Mouse (Mus musculus): Measurements from ENCODE around the gene 1700092M07Rik. TPM values are rescaled to one million over a fixed set of nuclear protein-coding genes. Genes with fewer than 3 reads are reported as not detected.

The 1700092M07Rik gene
- polyA plus RNA-seq, 1 experiment from 2014 or later, result 2.3 TPM

- peak overlapping the region; percentile 81 for H3K4me2 ChIP-seq
- H3K27me3 ChIP-seq (replicated peaks), result no peaks in the 10 kb centered on the region
- peak overlapping the region; percentile 95 for H3K4me3 ChIP-seq
- WGBS (ENCODE audit: insufficient replicate concordance), result 3% methylated on average over 14 of the region's 14 CpGs
- no peaks in the 10 kb centered on the region for H3K9me3 ChIP-seq (replicated peaks)
- H3K9ac ChIP-seq, result peak overlapping the region; percentile 98
- peaks cover 43% of the 10 kb centered on the region for H3K4me1 ChIP-seq
- peaks cover 52% of the 10 kb centered on the region for H3K36me3 ChIP-seq
- peak overlapping the region; percentile 96 for H3K27ac ChIP-seq
- no peak for ATAC-seq
These were observed 17.0 kb downstream of the 1700092M07Rik start for GRCm38 (mm10) chr19:8757471-8757998.

DNA sequence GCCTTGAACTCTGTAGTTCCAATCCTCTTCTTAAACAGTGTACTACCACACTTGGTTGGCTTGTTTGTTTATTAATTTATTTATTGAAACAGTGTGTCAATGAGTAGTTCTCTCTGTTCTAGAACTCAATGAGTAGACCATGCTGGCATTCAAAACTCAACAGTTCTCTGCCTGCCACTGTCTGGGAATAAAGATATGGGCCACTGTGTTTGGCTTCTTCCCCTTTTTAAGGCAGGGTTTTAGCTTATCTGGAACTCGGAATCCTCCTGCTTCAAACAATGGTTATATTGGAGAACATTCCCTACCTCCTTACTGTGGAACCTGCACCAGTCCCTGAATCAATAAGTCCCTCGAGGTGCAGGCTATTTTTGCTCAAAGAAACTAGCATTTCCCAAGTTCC lies 18.4 kb downstream of the 1700092M07Rik start:
- peak overlapping the region; percentile 81 for H3K4me2 ChIP-seq
- H3K9me3 ChIP-seq (replicated peaks), result no peaks in the 10 kb centered on the region
- WGBS (ENCODE audit: insufficient replicate concordance), result 24% methylated on average over 2 of the region's 2 CpGs
- peak overlapping the region; percentile 61 for H3K27ac ChIP-seq
- peak overlapping the region; percentile 95 for H3K4me3 ChIP-seq
- H3K4me1 ChIP-seq, result peaks cover 43% of the 10 kb centered on the region
- H3K36me3 ChIP-seq, result peaks cover 52% of the 10 kb centered on the region
- no peaks in the 10 kb centered on the region for H3K27me3 ChIP-seq (replicated peaks)
- H3K9ac ChIP-seq, result peak overlapping the region; percentile 98
- no peak for ATAC-seq

GRCm38 (mm10) chr19:8760757-8761156 lies 20.2 kb downstream of the 1700092M07Rik start:
- Histone ChIP-seq H3K4me2 (no peak overlapping the region), H3K4me1 (peaks cover 32% of the 10 kb centered on the region), H3K36me3 (peaks cover 54% of the 10 kb centered on the region), H3K4me3 (no peak overlapping the region), H3K27ac (no peak overlapping the region), H3K9ac (no peak overlapping the region), H3K27me3 (replicated peaks) (no peaks in the 10 kb centered on the region), H3K9me3 (replicated peaks) (peaks cover 7% of the 10 kb centered on the region)
- no peak for ATAC-seq
- WGBS (ENCODE audit: insufficient replicate concordance), result 81% methylated on average over 2 of the region's 2 CpGs

- 81% methylated on average over 4 of the region's 4 CpGs for WGBS (ENCODE audit: insufficient replicate concordance)
These were observed 22.8 kb downstream of the 1700092M07Rik start for GRCm38 (mm10) chr19:8763276-8763675.

GRCm38 (mm10) chr19:8765562-8765961 lies 25.0 kb downstream of the 1700092M07Rik start:
- Histone ChIP-seq H3K36me3 (peaks cover 96% of the 10 kb centered on the region), H3K4me2 (no peak overlapping the region), H3K9me3 (replicated peaks) (peaks cover 7% of the 10 kb centered on the region), H3K27ac (no peak overlapping the region), H3K27me3 (replicated peaks) (no peaks in the 10 kb centered on the region), H3K9ac (no peak overlapping the region), H3K4me3 (no peak overlapping the region), H3K4me1 (peaks cover 7% of the 10 kb centered on the region)
- 90% methylated on average over 9 of the region's 9 CpGs for WGBS (ENCODE audit: insufficient replicate concordance)
- ATAC-seq, result no peak

More at GRCm38 (mm10) chr19:8763276-8763675, 22.8 kb downstream of the 1700092M07Rik start:
- Histone ChIP-seq H3K27ac (no peak overlapping the region), H3K9ac (no peak overlapping the region), H3K9me3 (replicated peaks) (peaks cover 7% of the 10 kb centered on the region), H3K4me3 (no peak overlapping the region), H3K27me3 (replicated peaks) (no peaks in the 10 kb centered on the region), H3K4me1 (peaks cover 18% of the 10 kb centered on the region), H3K4me2 (no peak overlapping the region), H3K36me3 (peaks cover 77% of the 10 kb centered on the region)
- no peak for ATAC-seq

DNA sequence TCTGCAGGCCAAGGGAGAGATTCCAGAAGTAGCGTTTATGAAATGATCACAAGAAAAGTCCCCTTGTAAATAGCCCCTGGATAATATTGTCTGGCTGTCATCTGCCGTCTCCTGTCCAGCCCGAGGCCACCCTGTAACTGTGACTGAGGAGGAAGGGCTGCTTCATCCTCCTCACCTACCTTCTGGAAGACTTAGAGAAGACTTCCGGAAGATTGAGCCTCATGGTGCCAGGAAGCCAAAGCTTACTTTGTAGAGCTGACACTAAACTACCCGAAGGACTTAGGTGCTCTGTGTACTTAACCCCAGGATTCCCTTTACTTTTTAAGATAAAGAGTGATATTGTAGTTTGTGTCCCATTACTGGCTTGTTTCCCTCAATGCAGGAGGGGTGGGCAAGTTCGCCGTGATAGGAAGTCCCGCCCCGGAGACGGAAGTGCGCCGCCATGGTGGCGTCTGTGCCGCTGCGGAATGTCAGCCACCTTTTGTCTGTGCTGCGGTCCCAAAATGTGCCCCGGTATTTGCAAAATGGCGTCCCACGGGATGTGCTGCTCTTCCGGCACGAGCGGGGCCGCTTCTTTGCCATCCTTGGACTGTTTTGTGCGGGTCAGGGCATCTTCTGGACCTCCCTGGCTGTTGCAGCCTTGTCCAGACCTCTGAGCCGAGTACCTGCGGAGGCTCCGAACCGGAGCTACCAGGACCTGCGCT lies 30.2 kb downstream of the 1700092M07Rik start, which contains the start of gene Tmem223:
TSS of gene Tmem223 (plus strand) at position 430 of the 704 bp plus-strand sequence.
- Histone ChIP-seq H3K36me3 (peaks cover 75% of the 10 kb centered on the region), H3K9me3 (replicated peaks) (no peaks in the 10 kb centered on the region), H3K27ac (peak within 1 kb of the TSS; percentile 87), H3K4me3 (peak within 1 kb of the TSS; percentile 76), H3K4me2 (peak within 1 kb of the TSS; percentile 99), H3K4me1 (peaks cover 41% of the 10 kb centered on the region), H3K27me3 (replicated peaks) (no peaks in the 10 kb centered on the region), H3K9ac (peak within 1 kb of the TSS; percentile 80)
- WGBS (ENCODE audit: insufficient replicate concordance), result 9% methylated on average over 29 of the region's 29 CpGs
- ATAC-seq, result peak; percentile 32; the same call in 1 of the 2 replicates

DNA sequence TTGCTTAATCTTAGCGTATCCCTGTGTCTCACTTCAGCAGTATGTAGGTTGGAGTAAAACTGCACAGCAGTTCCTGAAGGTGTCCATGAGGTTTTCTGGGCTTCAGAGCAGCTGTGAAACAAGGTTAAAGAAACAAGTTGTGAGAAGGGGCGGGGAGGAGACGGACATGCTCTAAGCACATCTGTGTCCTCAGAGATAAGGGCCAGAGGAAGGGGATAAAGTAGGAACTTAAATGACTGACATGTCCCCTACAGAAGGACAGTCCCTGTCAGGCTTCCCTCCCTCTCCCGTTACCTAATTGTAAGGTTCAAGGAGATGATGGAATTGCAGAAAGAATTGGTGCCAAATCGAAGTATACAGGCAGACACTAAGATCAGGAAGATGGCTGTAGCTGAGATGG lies 32.5 kb downstream of the 1700092M07Rik start:
- ATAC-seq, result peak; percentile 72

GRCm38 (mm10) chr19:8773409-8773808 lies 32.9 kb downstream of the 1700092M07Rik start:
- ATAC-seq, result 0 out of 2 replicates have a peak, but pooled peaks have one; percentile 9
- Histone ChIP-seq H3K27ac (peak overlapping the region; percentile 99), H3K4me1 (peaks cover 53% of the 10 kb centered on the region), H3K36me3 (peaks cover 58% of the 10 kb centered on the region), H3K9me3 (replicated peaks) (no peaks in the 10 kb centered on the region), H3K9ac (peak overlapping the region; percentile 96), H3K27me3 (replicated peaks) (no peaks in the 10 kb centered on the region), H3K4me3 (peak overlapping the region; percentile 74), H3K4me2 (peak overlapping the region; percentile 99)
- WGBS (ENCODE audit: insufficient replicate concordance), result 21% methylated on average over 6 of the region's 6 CpGs

More for the DNA sequence above, 32.5 kb downstream of the 1700092M07Rik start:
- peaks cover 53% of the 10 kb centered on the region for H3K4me1 ChIP-seq
- H3K9ac ChIP-seq, result peak overlapping the region; percentile 96
- peaks cover 58% of the 10 kb centered on the region for H3K36me3 ChIP-seq
- H3K27ac ChIP-seq, result peak overlapping the region; percentile 99
- no peaks in the 10 kb centered on the region for H3K9me3 ChIP-seq (replicated peaks)
- peak overlapping the region; percentile 99 for H3K4me2 ChIP-seq
- 19% methylated on average over 5 of the region's 5 CpGs for WGBS (ENCODE audit: insufficient replicate concordance)
- peak overlapping the region; percentile 74 for H3K4me3 ChIP-seq
- H3K27me3 ChIP-seq (replicated peaks), result no peaks in the 10 kb centered on the region

DNA sequence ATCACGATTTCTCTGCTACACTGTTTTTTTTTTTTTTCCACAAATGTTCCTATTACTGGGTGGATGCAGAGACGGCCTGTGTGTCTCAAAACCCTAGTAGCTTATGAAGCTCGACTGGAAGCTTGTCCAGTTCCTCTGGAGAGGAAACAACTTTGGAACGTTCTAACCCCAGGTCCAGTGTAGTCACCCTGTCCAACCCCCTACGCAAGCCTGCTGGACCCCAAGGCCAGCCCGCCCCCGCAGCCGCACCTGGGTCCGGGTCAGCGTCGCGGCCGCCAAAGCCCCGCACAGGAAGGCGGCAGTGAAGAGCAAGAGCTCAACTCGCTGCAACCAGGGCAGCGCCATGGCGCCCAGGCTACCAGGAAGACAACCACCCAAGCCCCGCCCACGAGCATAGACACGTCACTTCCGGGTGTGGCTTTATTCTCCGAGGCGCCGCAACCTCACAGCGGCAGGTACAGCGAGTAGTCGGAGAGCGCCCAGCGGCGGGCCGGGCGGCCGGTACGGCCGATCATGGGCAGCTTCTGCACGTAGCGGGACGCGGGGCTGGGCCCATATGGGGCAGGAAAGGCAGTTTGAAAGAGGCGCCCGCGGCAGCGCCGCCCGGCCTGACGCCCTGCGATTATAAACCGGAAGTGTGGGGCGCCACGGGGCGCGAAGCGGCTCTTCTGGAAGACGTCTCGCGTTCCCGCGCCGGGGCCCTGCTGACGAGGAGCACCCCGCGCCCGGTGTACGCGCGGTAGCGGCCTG lies 33.7 kb downstream of the 1700092M07Rik start, which contains the start of gene Tmem179b:
TSS of gene Tmem179b (minus strand) at position 382 of the 750 bp plus-strand sequence.
- Histone ChIP-seq H3K4me2 (peak within 1 kb of the TSS; percentile 99), H3K9ac (peak within 1 kb of the TSS; percentile 96), H3K4me1 (peaks cover 53% of the 10 kb centered on the region), H3K9me3 (replicated peaks) (no peaks in the 10 kb centered on the region), H3K27me3 (replicated peaks) (no peaks in the 10 kb centered on the region), H3K27ac (peak within 1 kb of the TSS; percentile 99), H3K4me3 (peak within 1 kb of the TSS; percentile 74), H3K36me3 (peaks cover 55% of the 10 kb centered on the region)
- WGBS (ENCODE audit: insufficient replicate concordance), result 2% methylated on average over 68 of the region's 68 CpGs
- peak; percentile 86 for ATAC-seq

GRCm38 (mm10) chr19:8774951-8775421 lies 34.5 kb downstream of the 1700092M07Rik start:
- Histone ChIP-seq H3K36me3 (peaks cover 53% of the 10 kb centered on the region), H3K27me3 (replicated peaks) (no peaks in the 10 kb centered on the region), H3K9me3 (replicated peaks) (no peaks in the 10 kb centered on the region), H3K9ac (peak overlapping the region; percentile 96), H3K27ac (peak overlapping the region; percentile 99), H3K4me3 (peak overlapping the region; percentile 74), H3K4me2 (peak overlapping the region; percentile 99), H3K4me1 (peaks cover 53% of the 10 kb centered on the region)
- 6% methylated on average over 20 of the region's 20 CpGs for WGBS (ENCODE audit: insufficient replicate concordance)
- no peak for ATAC-seq

DNA sequence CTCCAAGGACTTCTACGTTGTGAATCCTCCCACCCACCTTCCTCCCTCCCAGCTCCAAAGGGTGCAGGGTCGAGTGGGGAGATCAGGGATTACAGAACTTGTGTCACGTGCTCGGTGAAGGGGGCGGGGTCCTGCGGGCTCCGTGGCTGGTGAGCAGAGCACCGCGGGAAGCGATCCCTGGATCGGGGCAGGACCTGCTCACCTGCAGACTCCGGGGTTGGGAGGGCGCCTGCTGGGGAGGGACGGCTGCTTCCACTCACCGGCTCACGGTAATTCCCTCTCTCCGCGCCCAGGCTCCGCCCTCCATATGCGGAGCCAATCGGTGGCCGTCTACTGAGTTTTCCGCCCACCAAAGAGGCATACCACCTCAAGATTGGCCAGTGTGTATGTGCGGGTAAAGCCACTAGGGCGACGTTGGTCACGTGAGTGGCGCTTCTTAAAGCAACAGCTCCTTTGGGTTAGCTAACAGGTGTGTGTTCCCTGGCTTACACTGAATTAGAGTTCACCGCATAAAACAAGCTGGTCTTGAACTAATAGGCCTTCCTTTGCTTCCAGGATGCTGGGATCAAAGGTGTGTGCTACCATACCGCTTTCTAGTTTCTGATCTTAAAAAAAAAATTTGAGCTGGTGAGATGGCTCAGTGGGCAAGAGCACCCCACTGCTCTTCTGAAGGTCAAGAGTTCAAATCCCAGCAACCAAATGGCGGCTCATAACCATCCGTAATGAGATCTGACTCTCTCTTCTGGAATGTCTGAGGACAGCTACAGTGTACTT lies 45.7 kb downstream of the 1700092M07Rik start, which contains the start of gene Taf6l:
TSS of gene Taf6l (minus strand) at position 410 of the 774 bp plus-strand sequence.
- Histone ChIP-seq H3K9ac (peak within 1 kb of the TSS; percentile 80), H3K4me1 (peaks cover 17% of the 10 kb centered on the region), H3K36me3 (peaks cover 35% of the 10 kb centered on the region), H3K9me3 (replicated peaks) (no peaks in the 10 kb centered on the region), H3K4me2 (peak within 1 kb of the TSS; percentile 74), H3K27me3 (replicated peaks) (no peaks in the 10 kb centered on the region), H3K27ac (peak within 1 kb of the TSS; percentile 82), H3K4me3 (peak within 1 kb of the TSS; percentile 73)
- ATAC-seq, result peak; percentile 99
- under 1% methylated on average over 32 of the region's 32 CpGs for WGBS (ENCODE audit: insufficient replicate concordance)

All from liver, embryonic 12.5 days (tissue).